22 mouse cellular contexts compared by ENCODE assay signal in the genomic region with DNA sequence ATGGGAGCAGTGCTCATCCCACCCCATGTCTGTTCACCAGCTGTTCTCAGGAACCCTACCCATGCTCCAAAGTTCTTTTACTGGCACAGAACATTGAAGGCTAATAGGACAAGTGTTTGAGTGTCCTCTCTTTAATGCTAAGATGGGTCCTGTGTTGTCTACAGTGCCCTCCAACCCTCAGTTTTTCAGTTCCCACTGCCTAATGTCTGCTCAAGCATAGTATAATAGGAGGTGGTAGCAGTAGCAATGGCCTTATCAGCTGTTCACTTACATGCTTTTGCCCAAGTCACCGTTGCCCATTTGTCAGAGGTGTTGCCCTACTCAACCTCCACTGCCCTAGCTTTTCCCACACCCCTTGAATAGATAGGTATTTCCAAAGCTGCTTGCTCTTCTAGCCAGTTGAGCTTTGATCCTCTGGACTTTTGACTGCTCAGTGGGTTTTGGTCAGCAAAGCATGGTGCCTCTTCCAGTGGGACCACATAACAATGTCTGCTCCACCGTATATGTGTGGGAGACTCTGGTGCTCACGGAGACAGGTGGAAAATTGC. TPM values are rescaled to one million over a fixed set of nuclear protein-coding genes. Genes with fewer than 3 reads are reported as not detected.
A peak's percentile ranks its signal among the peaks of the same experiment; 100 is the strongest.
DNase-seq lines count a peak whose midpoint lies in the region; ATAC-seq and TF ChIP-seq lines count a peak whose summit lies in the region.
"Had no signal": no experiment of that assay in that cellular context is flagged by ENCODE, and none has a peak within 500 bp of the region (broad histone marks: within the 10 kb centered on the region; RNA-seq: fewer than 3 reads in every experiment).

No protein-coding gene starts in this region.

- H3K79me2 ChIP-seq in liver, adult 2 months (ENCODE audit: control insufficient read depth, insufficient read depth, low read length), result no peaks in the 10 kb centered on the region; the same call in 1 of the 2 replicates

- H3K9ac ChIP-seq in liver, adult 2 months (ENCODE audit: low read depth, low read length), result no peak overlapping the region
- H3K9ac ChIP-seq in liver, embryonic 11.5 days (ENCODE audit: low read depth, low read length), result no peak overlapping the region
- H3K9ac ChIP-seq: embryonic facial prominence, embryonic 13.5 days; embryonic facial prominence, embryonic 15.5 days; forebrain, embryonic 12.5 days; forebrain, postnatal 0 days had no signal

- no peaks in the 10 kb centered on the region for H3K9me3 ChIP-seq in liver, embryonic 11.5 days (ENCODE audit: control insufficient read depth, low read length)
- H3K9me3 ChIP-seq: embryonic facial prominence, embryonic 13.5 days; embryonic facial prominence, embryonic 15.5 days; forebrain, embryonic 10.5 days; forebrain, embryonic 12.5 days had no signal

- no peak overlapping the region for H3K4me2 ChIP-seq in liver, embryonic 11.5 days
- H3K4me2 ChIP-seq: embryonic facial prominence, embryonic 13.5 days; embryonic facial prominence, embryonic 15.5 days; forebrain, embryonic 12.5 days had no signal

- TF ChIP-seq CTCF in liver, adult 2 months (IDR thresholded peaks at IDR 0.05; ENCODE audit: low read depth, low read length), result no peak

- peak; percentile 66 for DNase-seq in liver, adult 2 months (ENCODE audit: extremely low read depth, low read depth, low spot score)
- DNase-seq in liver, embryonic 11.5 days (ENCODE audit: low spot score), result no peak
- DNase-seq in spleen, postnatal 14 days (ENCODE audit: low spot score in 2 of 2), result no peak
- DNase-seq in right cerebral cortex, postnatal 4 days, result no peak
- DNase-seq: adrenal gland, adult 2 months; adrenal gland, postnatal 10 days; adrenal gland, postnatal 25 days; cerebellum, adult 11 months; cerebellum, adult 18-20 months; cerebellum, adult 8-10 months; cerebellum, adult 9-11 months; cerebellum, postnatal 14 days; cerebellum, postnatal 36 days; embryo, embryonic 11 days; forebrain, postnatal 0 days had no signal

- no peak overlapping the region for H3K4me3 ChIP-seq in liver, adult 2 months (ENCODE audit: insufficient read depth, low read depth, low read length)
- no peak overlapping the region for H3K4me3 ChIP-seq in liver, embryonic 11.5 days (ENCODE audit: low read depth, low read length)
- H3K4me3 ChIP-seq: embryonic facial prominence, embryonic 13.5 days; embryonic facial prominence, embryonic 15.5 days; forebrain, embryonic 10.5 days; forebrain, embryonic 12.5 days had no signal

- no peak for ATAC-seq in liver, embryonic 11.5 days (replicated peaks; ENCODE audit: low FRiP score)
- peak; percentile 61 for ATAC-seq in erythroblast, adult 5-6 weeks (replicated peaks; ENCODE audit: low FRiP score, poor library complexity, severe bottlenecking)
- ATAC-seq in erythroid progenitor cell, adult 5-6 weeks (replicated peaks; ENCODE audit: low FRiP score, poor library complexity, severe bottlenecking), result 0 out of 2 replicates have a peak, but pooled peaks have one; percentile 52
- ATAC-seq: forebrain, embryonic 14.5 days; forebrain, postnatal 0 days had no signal

- no peaks in the 10 kb centered on the region for H3K4me1 ChIP-seq in liver, adult 2 months (ENCODE audit: control insufficient read depth, insufficient read depth, low read length)
- no peaks in the 10 kb centered on the region for H3K4me1 ChIP-seq in liver, embryonic 11.5 days (replicated peaks; ENCODE audit: control insufficient read depth, insufficient read depth, low read length)
- H3K4me1 ChIP-seq: embryonic facial prominence, embryonic 13.5 days; embryonic facial prominence, embryonic 15.5 days; forebrain, embryonic 10.5 days; forebrain, embryonic 12.5 days had no signal

- no peak for TF ChIP-seq POLR2A in liver, adult 2 months (IDR thresholded peaks at IDR 0.05; ENCODE audit: extremely low read depth, insufficient read depth, low read length)

- peaks cover 70% of the 10 kb centered on the region for H3K36me3 ChIP-seq in liver, adult 2 months (ENCODE audit: control insufficient read depth, insufficient read depth, low read length)
- peaks cover 59% of the 10 kb centered on the region for H3K36me3 ChIP-seq in liver, embryonic 11.5 days (ENCODE audit: control insufficient read depth, insufficient read depth, low read length)

- no peaks in the 10 kb centered on the region for H3K27me3 ChIP-seq in liver, adult 2 months (ENCODE audit: control insufficient read depth, insufficient read depth, low read length)
- no peaks in the 10 kb centered on the region for H3K27me3 ChIP-seq in liver, embryonic 11.5 days (replicated peaks; ENCODE audit: control insufficient read depth, insufficient read depth, low read length)
- H3K27me3 ChIP-seq: embryonic facial prominence, embryonic 13.5 days; embryonic facial prominence, embryonic 15.5 days; forebrain, embryonic 12.5 days had no signal

- no peak overlapping the region for H3K27ac ChIP-seq in liver, adult 2 months (replicated peaks; ENCODE audit: insufficient read depth, low read depth, low read length)
- no peak overlapping the region for H3K27ac ChIP-seq in liver, embryonic 11.5 days (ENCODE audit: low read depth, low read length)
- H3K27ac ChIP-seq: embryonic facial prominence, embryonic 13.5 days; embryonic facial prominence, embryonic 15.5 days; forebrain, embryonic 10.5 days; forebrain, embryonic 12.5 days had no signal

- WGBS in liver, adult 2 months, result 46% methylated on average over 3 of the region's 3 CpGs
- WGBS in liver, embryonic 11.5 days, result 97% methylated on average over 3 of the region's 3 CpGs

RNA-seq across cellular contexts. Expression of gene Rnf4, which starts 16.1 kb away (rescaled TPM):
- 76.7 and 78.3 TPM in 2 replicates for total RNA-seq in liver, adult 2 months (2014; rRNA removed)
- polyA plus RNA-seq in liver, adult 2 months (2012; rRNA removed), result 46.2 and 50.6 TPM in 2 replicates
- 151 and 174 TPM in 2 replicates for polyA plus RNA-seq in liver, embryonic 11.5 days (2014; fragmentation: Nextera tagmentation; extraction: Ambion mirVana)
- total RNA-seq in erythroblast, adult 5-6 weeks (2015; ENCODE audit: low replicate concordance), result 32.8 and 33.4 TPM in 2 replicates
- total RNA-seq in erythroblast, adult 5-6 weeks (2017; ENCODE audit: low replicate concordance), result 38.6 and 38.8 TPM in 2 replicates
- total RNA-seq in erythroid progenitor cell, adult 5-6 weeks (2015; ENCODE audit: low replicate concordance), result 105 and 141 TPM in 2 replicates
- 134 and 143 TPM in 2 replicates for total RNA-seq in erythroid progenitor cell, adult 5-6 weeks (2017; ENCODE audit: low replicate concordance)

RNA-seq across cellular contexts. Expression of gene Fam193a, which starts 17.6 kb away (rescaled TPM):
- total RNA-seq in liver, adult 2 months (2014; rRNA removed), result 10.2 and 12.6 TPM in 2 replicates
- 16.4 and 22.6 TPM in 2 replicates for polyA plus RNA-seq in liver, adult 2 months (2012; rRNA removed)
- polyA plus RNA-seq in liver, embryonic 11.5 days (2014; fragmentation: Nextera tagmentation; extraction: Ambion mirVana), result 8.8 and 8.9 TPM in 2 replicates
- 18.0 and 18.1 TPM in 2 replicates for total RNA-seq in erythroblast, adult 5-6 weeks (2015; ENCODE audit: low replicate concordance)
- 12.5 and 16.9 TPM in 2 replicates for total RNA-seq in erythroblast, adult 5-6 weeks (2017; ENCODE audit: low replicate concordance)
- 59.1 and 67.1 TPM in 2 replicates for total RNA-seq in erythroid progenitor cell, adult 5-6 weeks (2015; ENCODE audit: low replicate concordance)
- total RNA-seq in erythroid progenitor cell, adult 5-6 weeks (2017; ENCODE audit: low replicate concordance), result 48.8 and 89.6 TPM in 2 replicates
